Mouse (Mus musculus) urinary bladder, adult 2 months (tissue): ENCODE measurements around the gene St7. TPM values are rescaled to one million over a fixed set of nuclear protein-coding genes. Genes with fewer than 3 reads are reported as not detected.

Experiments
- DNase-seq: peaks from one replicate; pipeline ENCODE4 v3.0.0; 2022; ENCODE audit warnings: low spot score
- polyA plus RNA-seq: library from polyadenylated mRNA; depleted of rRNA; stranded (reverse); fragments of >200 nt; gene quantifications from 2 replicates; pipeline ENCODE4 v1.2.3, GENCODE M21; 2012; rRNA removed

Gene St7
- polyA plus RNA-seq, 1 experiment: 33.4 TPM

DNA sequence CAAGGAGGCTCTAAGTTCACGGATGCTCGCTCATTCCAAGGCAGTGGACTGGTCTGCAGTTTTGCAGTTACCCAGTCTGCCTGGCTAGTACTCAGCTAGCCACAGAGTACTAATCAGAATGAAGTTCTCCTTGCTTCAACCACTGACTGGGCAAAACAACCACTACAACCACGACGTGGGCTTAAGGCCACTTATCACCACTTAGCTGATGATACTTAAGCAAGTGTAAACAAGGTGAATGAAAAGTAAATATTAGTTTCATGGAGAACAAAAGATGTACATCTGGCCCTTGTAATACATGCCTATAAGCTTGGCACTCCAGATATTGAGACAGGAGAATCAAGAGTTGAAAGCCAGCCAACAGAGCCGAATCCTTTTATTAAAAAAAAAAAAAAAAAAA is 253.7 kb downstream of the St7 start:
- no peak for DNase-seq

DNA sequence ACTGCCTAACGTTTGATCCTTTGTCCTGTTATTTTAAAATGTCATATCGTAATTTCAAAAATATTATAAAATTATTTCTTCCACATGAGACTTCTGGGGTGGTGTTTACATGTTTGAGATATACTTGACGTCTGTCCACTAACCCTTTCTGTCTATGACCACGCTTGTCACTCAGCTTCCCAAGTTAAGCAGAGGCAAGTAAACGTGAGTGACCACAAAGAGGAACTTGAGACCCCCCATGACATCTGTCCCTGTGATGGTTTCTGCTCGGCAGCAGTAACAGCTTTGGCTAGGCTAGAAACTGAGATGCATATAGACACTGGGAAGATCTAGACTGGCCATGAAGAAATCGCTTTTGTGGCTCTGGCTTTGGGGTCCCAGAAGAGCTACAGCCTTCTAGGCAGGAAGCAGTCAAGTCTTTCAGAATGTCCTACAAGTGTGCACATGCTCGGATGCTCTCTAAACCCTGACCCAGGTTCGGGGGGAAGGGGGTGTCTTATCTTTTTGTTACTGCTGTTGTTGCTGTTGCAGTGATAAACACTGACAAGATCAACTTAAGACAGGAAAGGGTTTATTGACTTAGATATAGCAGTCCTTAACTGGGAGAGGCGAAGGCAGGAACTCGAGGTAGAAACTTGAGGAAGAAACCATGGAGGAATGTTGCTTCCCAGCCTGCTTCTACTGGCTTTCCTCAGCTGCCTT is 254.5 kb downstream of the St7 start:
- DNase-seq: no peak

GRCm38 (mm10) chr6:17949103-17949502 is 256.4 kb downstream of the St7 start:
- no peak for DNase-seq

DNA sequence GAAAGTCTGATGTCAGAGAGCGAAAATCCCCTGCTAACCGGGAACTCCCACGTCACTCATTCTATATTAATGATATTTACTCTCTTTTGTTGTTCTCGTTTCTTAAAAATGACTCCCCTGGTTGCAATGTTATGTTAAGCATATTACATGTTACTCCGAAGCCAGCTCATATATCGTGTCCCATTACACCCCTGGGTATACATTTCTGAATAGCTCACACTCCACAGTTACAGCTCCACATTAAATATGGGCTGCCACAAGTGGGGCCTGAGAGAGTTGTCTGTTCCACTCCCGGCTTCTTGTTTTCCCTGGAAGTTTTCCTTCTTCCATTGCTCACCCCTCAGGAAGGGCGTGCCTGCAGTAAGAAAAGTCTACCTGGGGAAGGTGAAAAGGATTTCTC is 259.0 kb downstream of the St7 start:
- no peak for DNase-seq

GRCm38 (mm10) chr6:17963455-17963854 is 270.7 kb downstream of the St7 start:
- DNase-seq: no peak

GRCm38 (mm10) chr6:17968467-17969144 is 275.9 kb downstream of the St7 start:
- no peak for DNase-seq

DNA sequence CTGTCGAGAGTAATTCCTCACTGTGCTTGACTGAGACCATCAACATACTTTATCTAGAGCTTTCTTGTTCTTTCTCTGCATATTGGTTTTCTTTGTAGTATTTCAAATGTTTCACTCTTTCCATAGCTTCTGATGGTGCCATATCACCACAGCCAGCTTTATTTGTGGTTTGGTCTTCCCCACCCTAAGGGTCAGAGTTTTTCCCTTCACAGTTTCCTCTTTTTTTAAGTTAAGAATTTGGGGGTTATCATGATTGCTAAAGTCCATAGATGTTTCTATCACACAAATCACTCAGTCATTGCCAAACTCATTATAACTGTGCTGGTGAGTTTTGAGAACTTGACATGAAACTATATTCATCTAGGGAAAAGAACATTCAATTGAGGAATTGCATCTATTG is 277.1 kb downstream of the St7 start:
- DNase-seq: no peak

- no peak for DNase-seq
Observed at GRCm38 (mm10) chr6:17971393-17971792, 278.7 kb downstream of the St7 start.

- no peak for DNase-seq
Observed at GRCm38 (mm10) chr6:17974416-17974815, 281.7 kb downstream of the St7 start.

DNA sequence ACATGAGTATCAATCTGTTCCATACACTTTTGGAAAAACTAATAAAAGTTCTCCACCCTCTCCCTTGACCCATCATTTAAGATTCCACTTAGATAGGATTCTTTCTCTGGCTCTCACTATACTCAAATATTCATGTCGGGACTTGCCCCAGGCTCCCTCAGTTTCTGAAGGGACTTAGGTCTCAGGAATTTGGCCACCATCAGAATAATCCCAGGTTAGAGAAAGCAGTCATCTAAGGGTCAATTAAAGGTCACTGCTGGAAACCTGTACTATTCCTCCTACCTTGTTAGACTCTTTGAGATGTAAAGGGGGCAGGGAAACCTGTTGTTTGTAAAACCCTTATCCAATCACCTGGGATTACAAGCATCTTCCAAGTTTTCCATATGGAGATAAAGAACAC is 284.4 kb downstream of the St7 start:
- no peak for DNase-seq

- no peak for DNase-seq
Observed at GRCm38 (mm10) chr6:17978324-17978723, 285.6 kb downstream of the St7 start.

GRCm38 (mm10) chr6:17978881-17979280 is 286.1 kb downstream of the St7 start:
- DNase-seq: no peak

GRCm38 (mm10) chr6:17979361-17979760 is 286.6 kb downstream of the St7 start:
- no peak for DNase-seq

GRCm38 (mm10) chr6:17990173-17991028 is 297.7 kb downstream of the St7 start:
- no peak for DNase-seq

GRCm38 (mm10) chr6:17991625-17992024 is 298.9 kb downstream of the St7 start:
- no peak for DNase-seq

Other genes with a start within 250 kb of the St7 start
- gene Met, start 229.1 kb upstream of the St7 start, polyA plus RNA-seq: 16.4 and 18.6 TPM in 2 replicates
- 140 and 146 TPM in 2 replicates for gene Capza2, start 56.7 kb upstream of the St7 start, polyA plus RNA-seq